Mouse (Mus musculus): ENCODE results near the gene Olfr777. TPM values are rescaled to one million over a fixed set of nuclear protein-coding genes. Genes with fewer than 3 reads are reported as not detected.

The Olfr777 gene
- not detected for polyA plus RNA-seq (2014; fragmentation: Illumina TruSeq; extraction: RNeasy Lipid Tissue Mini Kit (QIAGEN cat#74804); ENCODE audit: low read depth, low replicate concordance)

DNA sequence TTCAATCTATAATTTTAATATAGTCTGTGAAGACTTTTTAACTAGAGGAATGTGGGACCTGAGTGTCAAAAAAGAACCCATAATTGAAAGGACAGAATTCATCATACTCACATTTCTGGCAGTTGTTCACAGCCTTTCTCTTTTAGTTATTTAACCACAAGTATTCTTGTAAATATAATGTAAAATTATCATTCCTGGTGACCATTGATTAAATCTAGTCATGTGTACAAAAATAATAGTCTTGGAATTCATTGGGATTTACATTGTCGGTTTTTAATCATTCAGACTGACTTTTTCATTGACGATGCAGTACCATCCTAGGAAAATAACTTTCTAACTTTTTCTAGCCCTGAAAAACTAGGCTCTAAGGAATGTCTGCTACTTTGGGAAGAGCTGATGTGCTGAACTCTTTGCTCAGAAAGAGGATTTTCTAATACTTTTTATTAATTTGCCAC, at the start of gene Olfr777:
Gene Olfr777 (minus strand): TSS at position 405 of the 455 bp plus-strand sequence.

GRCm38 (mm10) chr10:129317817-129318216, 46.5 kb upstream of the Olfr777 start, which contains the start of gene Olfr780:
Olfr780 (plus strand) TSS chr10:129318117.

DNA sequence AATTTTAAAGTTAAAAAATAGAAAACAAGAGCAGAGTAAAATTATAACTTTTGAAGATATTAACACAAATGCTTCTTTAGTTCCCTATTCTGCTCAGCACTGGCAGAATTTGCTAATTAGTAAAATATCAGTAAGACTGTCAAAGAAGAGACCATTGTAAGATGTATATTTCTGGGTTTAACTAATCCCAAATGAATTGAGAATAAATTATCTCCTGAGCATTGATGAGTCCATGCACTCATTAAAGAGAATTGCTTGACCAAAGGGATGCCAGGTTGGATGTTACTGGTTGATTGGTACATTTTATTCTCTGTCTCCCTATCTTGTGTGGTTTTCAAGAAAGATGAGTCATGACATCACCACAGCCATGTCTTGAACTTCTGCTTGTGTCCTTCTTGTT, 12.5 kb downstream of the Olfr777 start, which contains the start of gene Olfr776:
Gene Olfr776 (plus strand): TSS at position 301 of the 400 bp plus-strand sequence.

GRCm38 (mm10) chr10:129248112-129248511, 23.2 kb downstream of the Olfr777 start, which contains the start of gene Olfr775:
Olfr775 (plus strand) TSS chr10:129248412.

GRCm38 (mm10) chr10:129235904-129236303, 35.4 kb downstream of the Olfr777 start, which contains the start of gene Olfr774:
Olfr774 (plus strand) TSS chr10:129236204.

Other genes with a start within 250 kb of the Olfr777 start
- gene Olfr764-ps1, start 231.6 kb downstream of the Olfr777 start, polyA plus RNA-seq (2014; fragmentation: Illumina TruSeq; extraction: RNeasy Lipid Tissue Mini Kit (QIAGEN cat#74804); ENCODE audit: low read depth, low replicate concordance), result not detected
- gene Olfr765, start 221.5 kb downstream of the Olfr777 start, polyA plus RNA-seq (2014; fragmentation: Illumina TruSeq; extraction: RNeasy Lipid Tissue Mini Kit (QIAGEN cat#74804); ENCODE audit: low read depth, low replicate concordance), result not detected
- gene Olfr766-ps1, start 202.5 kb downstream of the Olfr777 start, polyA plus RNA-seq (2014; fragmentation: Illumina TruSeq; extraction: RNeasy Lipid Tissue Mini Kit (QIAGEN cat#74804); ENCODE audit: low read depth, low replicate concordance), result not detected
- gene Olfr767, start 188.6 kb downstream of the Olfr777 start, polyA plus RNA-seq (2014; fragmentation: Illumina TruSeq; extraction: RNeasy Lipid Tissue Mini Kit (QIAGEN cat#74804); ENCODE audit: low read depth, low replicate concordance), result not detected
- gene Olfr768, start 172.1 kb downstream of the Olfr777 start, polyA plus RNA-seq (2014; fragmentation: Illumina TruSeq; extraction: RNeasy Lipid Tissue Mini Kit (QIAGEN cat#74804); ENCODE audit: low read depth, low replicate concordance), result not detected
- not detected for gene Olfr769, start 153.6 kb downstream of the Olfr777 start, polyA plus RNA-seq (2014; fragmentation: Illumina TruSeq; extraction: RNeasy Lipid Tissue Mini Kit (QIAGEN cat#74804); ENCODE audit: low read depth, low replicate concordance)
- gene Olfr770, start 132.5 kb downstream of the Olfr777 start, polyA plus RNA-seq (2014; fragmentation: Illumina TruSeq; extraction: RNeasy Lipid Tissue Mini Kit (QIAGEN cat#74804); ENCODE audit: low read depth, low replicate concordance), result not detected
- not detected for gene Olfr771, start 106.7 kb downstream of the Olfr777 start, polyA plus RNA-seq (2014; fragmentation: Illumina TruSeq; extraction: RNeasy Lipid Tissue Mini Kit (QIAGEN cat#74804); ENCODE audit: low read depth, low replicate concordance)
- not detected for gene Olfr772, start 93.6 kb downstream of the Olfr777 start, polyA plus RNA-seq (2014; fragmentation: Illumina TruSeq; extraction: RNeasy Lipid Tissue Mini Kit (QIAGEN cat#74804); ENCODE audit: low read depth, low replicate concordance)
- not detected for gene Olfr773, start 84.1 kb downstream of the Olfr777 start, polyA plus RNA-seq (2014; fragmentation: Illumina TruSeq; extraction: RNeasy Lipid Tissue Mini Kit (QIAGEN cat#74804); ENCODE audit: low read depth, low replicate concordance)
- gene Olfr774, start 35.3 kb downstream of the Olfr777 start, polyA plus RNA-seq (2014; fragmentation: Illumina TruSeq; extraction: RNeasy Lipid Tissue Mini Kit (QIAGEN cat#74804); ENCODE audit: low read depth, low replicate concordance), result not detected
- gene Olfr775, start 23.1 kb downstream of the Olfr777 start, polyA plus RNA-seq (2014; fragmentation: Illumina TruSeq; extraction: RNeasy Lipid Tissue Mini Kit (QIAGEN cat#74804); ENCODE audit: low read depth, low replicate concordance), result not detected
- not detected for gene Olfr776, start 12.4 kb downstream of the Olfr777 start, polyA plus RNA-seq (2014; fragmentation: Illumina TruSeq; extraction: RNeasy Lipid Tissue Mini Kit (QIAGEN cat#74804); ENCODE audit: low read depth, low replicate concordance)
- gene Olfr780, start 46.6 kb upstream of the Olfr777 start, polyA plus RNA-seq (2014; fragmentation: Illumina TruSeq; extraction: RNeasy Lipid Tissue Mini Kit (QIAGEN cat#74804); ENCODE audit: low read depth, low replicate concordance), result not detected
- not detected for gene Olfr781, start 57.4 kb upstream of the Olfr777 start, polyA plus RNA-seq (2014; fragmentation: Illumina TruSeq; extraction: RNeasy Lipid Tissue Mini Kit (QIAGEN cat#74804); ENCODE audit: low read depth, low replicate concordance)
- gene Olfr782, start 77.4 kb upstream of the Olfr777 start, polyA plus RNA-seq (2014; fragmentation: Illumina TruSeq; extraction: RNeasy Lipid Tissue Mini Kit (QIAGEN cat#74804); ENCODE audit: low read depth, low replicate concordance), result not detected
- gene Olfr784, start 112.6 kb upstream of the Olfr777 start, polyA plus RNA-seq (2014; fragmentation: Illumina TruSeq; extraction: RNeasy Lipid Tissue Mini Kit (QIAGEN cat#74804); ENCODE audit: low read depth, low replicate concordance), result not detected
- gene Olfr785, start 133.9 kb upstream of the Olfr777 start, polyA plus RNA-seq (2014; fragmentation: Illumina TruSeq; extraction: RNeasy Lipid Tissue Mini Kit (QIAGEN cat#74804); ENCODE audit: low read depth, low replicate concordance), result not detected
- not detected for gene Olfr786, start 155.8 kb upstream of the Olfr777 start, polyA plus RNA-seq (2014; fragmentation: Illumina TruSeq; extraction: RNeasy Lipid Tissue Mini Kit (QIAGEN cat#74804); ENCODE audit: low read depth, low replicate concordance)
- not detected for gene Olfr787, start 190.4 kb upstream of the Olfr777 start, polyA plus RNA-seq (2014; fragmentation: Illumina TruSeq; extraction: RNeasy Lipid Tissue Mini Kit (QIAGEN cat#74804); ENCODE audit: low read depth, low replicate concordance)
- not detected for gene Olfr788, start 199.5 kb upstream of the Olfr777 start, polyA plus RNA-seq (2014; fragmentation: Illumina TruSeq; extraction: RNeasy Lipid Tissue Mini Kit (QIAGEN cat#74804); ENCODE audit: low read depth, low replicate concordance)
- gene Olfr789, start 213.3 kb upstream of the Olfr777 start, polyA plus RNA-seq (2014; fragmentation: Illumina TruSeq; extraction: RNeasy Lipid Tissue Mini Kit (QIAGEN cat#74804); ENCODE audit: low read depth, low replicate concordance), result not detected
- not detected for gene Olfr790, start 227.0 kb upstream of the Olfr777 start, polyA plus RNA-seq (2014; fragmentation: Illumina TruSeq; extraction: RNeasy Lipid Tissue Mini Kit (QIAGEN cat#74804); ENCODE audit: low read depth, low replicate concordance)